Mouse (Mus musculus) gastrocnemius, adult 18-20 months (tissue): Measurements from ENCODE around the gene Cep131. TPM values are rescaled to one million over a fixed set of nuclear protein-coding genes. Genes with fewer than 3 reads are reported as not detected.

ENCODE experiments used
- DNase-seq: peaks from one replicate; pipeline ENCODE4 v3.0.0; 2021; ENCODE audit warnings: low spot score
- total RNA-seq, 2 experiments: library from RNA; stranded (reverse); gene quantifications; 2 replicates each; pipeline ENCODE4 v1.2.3; 2021

The Cep131 gene
- total RNA-seq, 2 experiments from 2014 or later: 6.0 to 8.4 TPM

DNA sequence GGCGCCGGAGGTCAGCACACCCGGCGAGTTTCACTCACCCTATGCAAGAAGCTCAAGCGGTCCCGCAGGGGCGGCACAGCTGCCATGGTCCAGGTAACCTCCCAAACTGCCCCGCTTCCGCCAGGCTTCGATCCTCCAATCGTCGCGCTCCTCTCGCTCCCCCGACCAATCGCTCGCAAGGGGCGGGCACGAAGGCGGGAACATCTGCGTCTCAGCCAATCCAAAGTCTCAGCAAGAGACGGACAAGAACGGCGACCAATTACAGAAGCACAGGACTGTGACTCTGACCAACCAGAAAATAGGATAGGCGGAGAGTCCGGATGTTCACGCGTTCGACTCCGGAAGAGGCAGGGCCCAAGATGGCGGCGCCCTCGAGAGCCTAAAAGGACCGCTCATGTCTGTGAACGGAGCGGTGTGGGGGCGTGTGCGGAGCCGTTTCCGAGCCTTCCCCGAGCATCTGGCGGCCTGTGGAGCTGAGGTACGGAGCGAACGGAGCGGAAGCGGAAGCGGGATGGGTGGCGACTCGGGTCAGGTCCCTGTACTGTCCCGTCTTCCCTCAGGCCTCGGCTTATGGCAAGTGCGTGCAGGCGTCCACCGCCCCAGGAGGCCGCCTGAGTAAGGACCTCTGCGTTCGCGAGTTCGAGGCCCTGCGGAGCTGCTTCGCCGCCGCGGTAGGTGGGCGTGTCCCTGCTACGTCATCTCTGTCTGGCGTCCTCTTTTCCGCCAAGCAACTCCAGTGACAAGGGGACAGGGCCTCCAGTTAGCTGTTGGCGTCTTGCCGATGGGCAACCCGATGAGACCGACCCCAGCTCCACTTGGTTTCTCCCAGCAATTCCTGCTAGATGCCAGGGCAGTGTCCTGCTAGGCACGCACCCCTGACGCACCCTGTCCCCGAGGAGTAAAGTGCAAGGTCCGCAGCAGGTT, 12.2 kb upstream of the Cep131 start, which contains the start of the genes Tepsin and Ndufaf8:
Gene Tepsin (minus strand): TSS at position 144 of the 924 bp plus-strand sequence.
Gene Ndufaf8 (plus strand): TSS at position 341 of the 924 bp plus-strand sequence.
- DNase-seq: peak; percentile 100

GRCm38 (mm10) chr11:120092817-120093591, 6.4 kb upstream of the Cep131 start:
- no peak for DNase-seq

GRCm38 (mm10) chr11:120090661-120091060, 4.0 kb upstream of the Cep131 start:
- no peak for DNase-seq

DNA sequence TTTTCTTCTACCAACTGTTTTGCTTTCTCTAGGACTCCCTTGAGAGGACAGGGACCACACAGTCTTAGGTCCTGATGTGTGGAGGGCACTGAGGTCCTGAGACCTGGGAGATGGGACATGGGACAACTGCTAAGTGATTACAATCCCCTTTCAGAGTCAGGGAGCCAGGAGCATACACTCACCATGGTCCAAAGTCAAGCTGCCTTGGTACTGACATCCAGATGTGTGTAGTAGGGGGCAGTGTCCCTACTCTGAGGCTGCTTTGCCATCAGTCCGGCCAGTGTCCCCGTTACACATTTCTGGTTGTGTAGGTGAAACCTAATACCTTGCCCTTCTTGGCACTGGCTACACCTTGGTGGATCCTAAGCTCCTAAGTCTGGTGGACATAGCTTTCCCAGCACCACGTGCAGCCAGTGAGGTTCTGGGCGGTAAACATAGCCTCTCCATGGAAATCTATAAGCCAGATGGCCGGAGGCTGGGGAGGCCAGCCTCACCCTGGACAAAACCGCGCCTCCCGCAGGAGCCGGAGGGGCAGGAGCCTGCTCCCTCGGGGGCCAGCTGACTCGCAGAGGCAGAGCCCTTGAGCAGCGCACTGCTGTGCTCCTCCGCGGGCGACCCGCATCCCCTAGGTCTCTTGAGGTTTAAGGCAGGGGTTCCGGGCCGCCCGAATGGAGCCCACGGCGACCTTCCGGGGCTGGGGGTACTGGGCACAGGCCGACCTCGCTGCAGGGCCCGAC, 568 bp downstream of the Cep131 start:
- DNase-seq: peak; percentile 56

DNA sequence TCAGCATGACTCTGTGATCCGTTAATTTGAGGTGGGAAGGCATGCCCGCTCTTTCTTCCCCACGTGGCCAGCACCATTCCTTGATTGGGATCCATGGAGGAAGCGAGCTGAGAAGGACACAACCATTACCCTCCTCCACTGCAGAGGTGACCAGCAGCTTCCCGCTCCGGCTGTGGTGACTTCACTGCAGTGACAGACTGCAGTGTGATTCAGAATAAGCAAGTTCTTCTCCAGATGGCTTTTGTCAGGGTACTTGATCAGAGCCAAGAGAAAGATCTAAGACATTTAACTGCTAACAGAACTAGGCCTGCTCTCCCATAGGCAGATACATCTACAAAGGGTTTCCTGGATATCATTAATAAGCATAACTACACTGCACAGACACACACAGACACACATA, 6.3 kb downstream of the Cep131 start:
- DNase-seq: no peak

GRCm38 (mm10) chr11:120076191-120076590, 10.4 kb downstream of the Cep131 start:
- no peak for DNase-seq

DNA sequence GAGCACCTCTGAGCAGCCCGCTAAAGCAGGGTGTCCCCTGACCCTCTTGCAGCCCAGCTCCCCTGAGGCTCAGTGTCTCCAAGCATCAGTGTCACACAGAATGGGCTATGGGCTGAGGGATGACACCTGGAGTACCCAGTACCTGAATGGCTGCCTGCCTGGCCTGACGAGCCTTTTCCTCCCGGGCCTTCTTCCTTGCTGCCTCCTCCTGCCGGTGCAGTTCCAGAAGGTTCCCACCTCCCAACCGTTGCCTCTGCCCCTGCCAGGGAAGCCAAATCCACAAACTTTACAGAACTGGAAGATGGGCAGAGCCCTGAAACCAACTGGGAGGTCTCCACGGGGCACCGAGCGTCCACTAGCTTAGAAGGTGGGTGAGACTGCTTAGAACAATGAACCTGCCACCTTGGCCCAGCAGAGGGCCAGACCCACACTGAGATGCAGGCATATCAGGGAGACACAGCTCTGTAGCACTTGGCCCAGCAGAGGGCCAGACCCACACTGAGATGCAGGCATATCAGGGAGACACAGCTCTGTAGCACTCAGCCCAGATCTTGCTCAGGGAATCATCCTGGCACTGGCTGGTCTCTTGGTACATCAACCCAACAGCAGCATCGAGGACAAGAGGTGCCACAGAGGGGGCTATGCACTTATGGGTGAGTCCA, 13.5 kb downstream of the Cep131 start:
- no peak for DNase-seq

DNA sequence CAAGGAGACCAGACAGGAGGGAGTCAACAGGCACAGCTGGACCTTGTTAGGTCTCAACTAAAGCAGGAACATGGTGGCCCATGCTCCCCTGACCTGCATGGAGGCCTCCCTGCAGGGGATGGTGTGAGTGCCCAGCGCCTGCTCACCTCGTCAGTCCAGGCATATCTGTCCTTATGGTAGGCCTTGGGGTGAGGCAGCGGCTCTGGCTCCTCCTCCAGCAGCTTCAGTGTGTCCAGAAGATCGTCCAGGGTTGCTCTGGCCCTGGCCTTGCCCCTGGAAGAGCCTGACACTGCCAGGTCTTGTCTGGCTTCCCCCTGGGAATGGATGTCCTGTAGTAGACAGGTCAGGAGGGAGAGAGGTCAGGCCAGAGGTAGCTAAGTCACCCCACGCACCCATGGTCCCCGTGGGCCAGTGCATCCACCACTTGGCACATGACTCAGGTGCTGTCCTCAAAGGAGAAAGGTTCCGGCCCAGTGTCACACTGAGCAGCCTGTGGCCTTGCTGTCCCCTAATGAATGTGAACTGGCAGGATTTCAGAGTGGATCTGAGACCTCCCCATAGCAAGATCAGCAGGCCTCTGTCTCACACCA, 14.8 kb downstream of the Cep131 start:
- DNase-seq: no peak

- no peak for DNase-seq
Observed at GRCm38 (mm10) chr11:120071065-120071464, 15.6 kb downstream of the Cep131 start.

- no peak for DNase-seq
Observed at GRCm38 (mm10) chr11:120070286-120070930, 16.2 kb downstream of the Cep131 start.

- no peak for DNase-seq
Observed at GRCm38 (mm10) chr11:120069261-120069660, 17.4 kb downstream of the Cep131 start.

DNA sequence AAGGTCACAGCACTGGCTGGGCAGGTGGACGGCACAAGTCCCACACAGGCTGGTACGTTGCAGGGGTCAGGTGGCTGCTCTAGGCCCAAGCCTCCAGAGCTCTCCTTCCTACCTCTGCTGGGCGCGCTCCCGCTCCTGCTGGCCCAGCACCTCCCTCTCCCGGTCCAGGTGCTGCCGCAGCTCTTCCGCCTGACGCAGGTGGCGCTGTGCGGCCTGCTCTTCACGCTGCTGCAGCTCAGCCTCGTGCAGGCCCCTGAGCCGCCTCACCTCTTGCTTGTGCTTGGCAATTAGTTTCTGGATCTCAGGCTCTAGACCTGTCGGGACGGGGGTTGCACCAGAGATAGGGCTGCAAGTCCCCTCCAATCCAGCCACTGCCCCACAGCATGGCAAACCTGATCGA, 18.8 kb downstream of the Cep131 start:
- DNase-seq: no peak

DNA sequence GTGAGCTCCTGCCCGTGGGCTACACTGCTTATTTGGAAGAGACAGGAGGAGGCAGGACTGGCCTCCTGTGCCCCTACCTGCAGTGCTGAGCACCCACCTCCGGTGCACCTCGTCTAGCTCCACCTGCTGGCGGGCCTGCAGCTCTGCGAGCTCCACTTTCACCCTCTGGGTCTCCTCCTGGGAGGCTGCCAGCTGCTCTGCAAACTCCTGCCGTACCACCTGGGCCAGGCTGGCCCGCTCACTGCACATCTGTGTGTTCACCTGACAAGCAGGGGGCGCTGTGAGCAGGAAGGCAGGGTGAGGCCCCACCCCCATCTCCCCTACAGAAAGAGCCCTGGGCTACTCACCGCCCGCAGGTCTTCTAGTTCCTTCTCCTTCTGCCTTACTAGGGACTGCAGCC, 21.3 kb downstream of the Cep131 start:
- peak; percentile 52 for DNase-seq

- no peak for DNase-seq
Observed at GRCm38 (mm10) chr11:120064668-120065040, 22.0 kb downstream of the Cep131 start.

- DNase-seq: no peak
Observed at GRCm38 (mm10) chr11:120064006-120064667, 22.5 kb downstream of the Cep131 start.

DNA sequence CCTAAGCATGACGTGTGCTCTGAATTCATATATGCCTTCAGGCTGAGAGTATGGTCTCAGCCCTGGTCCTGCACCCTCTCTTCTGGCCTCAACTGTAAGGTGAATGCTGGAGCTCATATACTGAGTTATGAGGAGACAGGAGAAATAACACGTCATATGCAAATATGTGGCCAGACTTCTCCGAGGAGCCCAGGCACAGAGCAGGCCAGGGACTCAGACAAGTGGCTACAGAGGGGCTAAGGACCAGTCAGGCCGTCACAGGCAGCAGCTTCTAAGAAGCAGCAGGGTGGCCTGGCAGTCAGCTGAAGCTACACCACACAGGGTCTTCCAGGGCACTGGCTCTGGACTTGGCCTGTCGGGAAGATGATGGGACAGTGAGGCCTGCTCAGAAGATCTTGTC, 23.3 kb downstream of the Cep131 start:
- no peak for DNase-seq

DNA sequence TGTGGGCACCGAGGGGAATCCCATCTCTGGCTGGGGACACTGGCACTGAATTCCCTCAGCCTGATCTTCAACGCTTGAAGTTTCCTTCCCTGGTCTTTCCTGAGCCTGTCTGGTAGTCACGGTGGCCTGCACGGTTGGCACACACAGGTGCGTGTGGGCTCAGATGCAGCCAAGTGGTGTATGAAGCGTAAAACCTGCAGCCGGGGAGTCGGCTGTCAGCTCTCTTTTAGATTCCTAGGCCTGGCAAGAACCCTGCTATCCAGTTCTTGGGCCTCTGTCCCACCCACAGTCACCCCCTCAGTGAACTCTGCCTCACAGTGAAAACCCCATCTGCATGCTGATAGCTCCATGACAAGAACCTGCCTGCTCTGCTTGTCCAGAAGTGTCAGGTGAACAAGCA, 26.0 kb downstream of the Cep131 start:
- no peak for DNase-seq

- no peak for DNase-seq
Observed at GRCm38 (mm10) chr11:120055953-120056732, 30.5 kb downstream of the Cep131 start.

- DNase-seq: no peak
Observed at GRCm38 (mm10) chr11:120053846-120054245, 32.8 kb downstream of the Cep131 start.
